Mouse (Mus musculus) heart, postnatal 25 days (tissue): Measurements from ENCODE around the gene Rps11. TPM values are rescaled to one million over a fixed set of nuclear protein-coding genes. Genes with fewer than 3 reads are reported as not detected.
A peak's percentile ranks its signal among the peaks of the same experiment; 100 is the strongest.

Experiments used
- DNase-seq: peaks from one replicate; pipeline ENCODE4 v3.0.0; 2022; ENCODE audit warnings: low spot score
- intact Hi-C: fragments of 180-260 bp; cut with DNase I; formaldehyde crosslinking; loops from one replicate; pipeline ENCODE4 v1.15.1; 2025
- microRNA-seq: library from miRNA; unstranded; fragments of <30 nt; microRNA quantifications from one replicate; pipeline ENCODE4 v1.2.0, GENCODE M21; 2022
- total RNA-seq, 2 experiments: library from RNA; stranded (reverse); gene quantifications; 2 replicates each; pipeline ENCODE4 v1.2.3; 2021

Rps11 gene
- total RNA-seq, 2 experiments from 2014 or later = 517 to 569 TPM

DNA sequence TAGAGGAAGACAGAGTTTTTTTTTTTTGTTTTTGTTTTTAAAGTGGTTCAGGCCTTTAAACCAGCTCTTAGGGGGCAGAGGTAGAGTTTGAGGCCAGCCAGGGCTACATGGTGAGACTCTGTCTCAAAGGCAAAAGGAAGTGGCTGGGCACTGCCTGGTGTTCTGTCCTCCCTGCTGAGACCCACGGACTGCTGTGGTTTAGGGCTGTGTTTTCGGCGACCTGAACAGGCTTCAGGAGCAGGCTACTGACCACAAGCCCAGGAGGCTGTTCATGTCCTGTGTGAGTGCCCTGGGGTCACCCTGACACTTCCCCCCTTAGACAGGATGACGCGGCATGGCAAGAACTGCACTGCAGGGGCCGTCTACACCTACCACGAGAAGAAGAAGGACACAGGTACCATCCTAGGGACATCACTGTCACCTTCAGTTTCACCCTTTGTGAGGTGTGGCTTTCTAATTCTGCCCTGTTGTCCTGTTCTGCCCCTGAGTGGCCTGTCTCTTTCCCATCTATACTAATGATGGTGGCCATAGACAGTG lies 51.0 kb downstream of the Rps11 start:
- intact Hi-C loops = loop anchor here (10.0 kb wide), 1 partner anchor 232 kb away; no protein-coding TSS in a partner anchor
- no peak for DNase-seq

Small RNA genes lying within 50 kb of the gene (microRNA-seq; reads per million reads assigned to microRNA genes)
- 2,859 reads per million, percentile 88 among the genes with 10 or more reads in this experiment for gene Mir150
- 14.7 reads per million, percentile 31 among the genes with 10 or more reads in this experiment for gene Mir5121
- gene Mir7055 = not detected

Other genes starting within 250 kb of the Rps11 start
- 10 to 100 TPM; 66.7 to 73.9 TPM for gene Med25, start 231.7 kb downstream of the Rps11 start, total RNA-seq
- 10 to 100 TPM; 12.9 to 15.0 TPM for gene Fuz, start 228.4 kb downstream of the Rps11 start, total RNA-seq
- 10 to 100 TPM; 72.5 to 73.1 TPM for gene Ap2a1, start 194.9 kb downstream of the Rps11 start, total RNA-seq
- not detected for gene Tsks, start 181.2 kb downstream of the Rps11 start, total RNA-seq
- gene Cpt1c, start 149.6 kb downstream of the Rps11 start, total RNA-seq = 1 to 10 TPM; 2.7 to 3.1 TPM
- gene Prmt1, start 137.9 kb downstream of the Rps11 start, total RNA-seq = 100 to 1,000 TPM; 105 to 111 TPM
- gene Irf3, start 126.8 kb downstream of the Rps11 start, total RNA-seq = 10 to 100 TPM; 28.3 to 30.9 TPM
- 10 to 100 TPM; 10.2 to 11.2 TPM for gene Bcl2l12, start 125.7 kb downstream of the Rps11 start, total RNA-seq
- gene Scaf1, start 108.1 kb downstream of the Rps11 start, total RNA-seq = 10 to 100 TPM; 45.5 to 49.7 TPM
- 10 to 100 TPM; 48.9 to 56.6 TPM for gene Rras, start 106.5 kb downstream of the Rps11 start, total RNA-seq
- 10 to 100 TPM; 23.2 to 27.7 TPM for gene Prr12, start 71.6 kb downstream of the Rps11 start, total RNA-seq
- gene Nosip, start 62.0 kb downstream of the Rps11 start, total RNA-seq = 10 to 100 TPM; 25.7 to 27.8 TPM
- 1 to 10 TPM; 6.8 to 7.1 TPM for gene Prrg2, start 61.8 kb downstream of the Rps11 start, total RNA-seq
- 10 to 100 TPM; 28.1 to 32.4 TPM for gene Rcn3, start 32.2 kb downstream of the Rps11 start, total RNA-seq
- 10 to 100 TPM; 66.1 to 71.7 TPM for gene Fcgrt, start 20.6 kb downstream of the Rps11 start, total RNA-seq
- 100 to 1,000 TPM; 613 to 620 TPM for gene Rpl13a, start 4.3 kb upstream of the Rps11 start, total RNA-seq
- not detected for gene Gm45713, start 11.8 kb upstream of the Rps11 start, total RNA-seq
- gene Flt3l, start 12.0 kb upstream of the Rps11 start, total RNA-seq = 10 to 100 TPM in 1 of 2 experiments, 1 to 10 TPM in 1; 5.3 to 15.0 TPM
- gene Pih1d1, start 29.9 kb upstream of the Rps11 start, total RNA-seq = 10 to 100 TPM; 29.7 to 30.9 TPM
- 10 to 100 TPM; 23.5 to 37.6 TPM for gene Aldh16a1, start 30.1 kb upstream of the Rps11 start, total RNA-seq
- 10 to 100 TPM; 18.1 to 18.7 TPM for gene Slc17a7, start 39.5 kb upstream of the Rps11 start, total RNA-seq
- not detected for gene Gfy, start 55.1 kb upstream of the Rps11 start, total RNA-seq
- not detected for gene Pth2, start 56.6 kb upstream of the Rps11 start, total RNA-seq
- not detected for gene Ccdc155, start 80.5 kb upstream of the Rps11 start, total RNA-seq
- gene Dkkl1, start 87.7 kb upstream of the Rps11 start, total RNA-seq = not detected
- gene Tead2, start 91.3 kb upstream of the Rps11 start, total RNA-seq = 10 to 100 TPM in 1 of 2 experiments, 1 to 10 TPM in 1; 7.0 to 12.0 TPM
- 1 to 10 TPM; 2.9 to 3.2 TPM for gene Cd37, start 114.7 kb upstream of the Rps11 start, total RNA-seq
- gene Slc6a16, start 116.6 kb upstream of the Rps11 start, total RNA-seq = not detected
- not detected for gene Slc6a21, start 153.1 kb upstream of the Rps11 start, total RNA-seq
- gene Trpm4, start 209.3 kb upstream of the Rps11 start, total RNA-seq = 10 to 100 TPM; 23.5 to 25.0 TPM
- 100 to 1,000 TPM; 773 to 825 TPM for gene Hrc, start 210.9 kb upstream of the Rps11 start, total RNA-seq
- under 1 TPM; 0.18 to 0.25 TPM for gene Ppfia3, start 242.6 kb upstream of the Rps11 start, total RNA-seq
- gene Lin7b, start 246.1 kb upstream of the Rps11 start, total RNA-seq = 1 to 10 TPM; 1.8 to 2.0 TPM